Mouse (Mus musculus): ENCODE measurements at regions not wholly inside any gene's neighbourhood (a gene's known extent, or its start where the extent isn't known, plus 50 kb on each side); places are given as distances from the start of the nearest gene placed in this dataset.

- no peak for DNase-seq
Measured at GRCm38 (mm10) chr15:52783940-52784339, 1100.8 kb upstream of the Gm7489 start.

- DNase-seq: peak; percentile 7
Measured at GRCm38 (mm10) chr15:52785196-52785595, 1099.5 kb upstream of the Gm7489 start.

DNA sequence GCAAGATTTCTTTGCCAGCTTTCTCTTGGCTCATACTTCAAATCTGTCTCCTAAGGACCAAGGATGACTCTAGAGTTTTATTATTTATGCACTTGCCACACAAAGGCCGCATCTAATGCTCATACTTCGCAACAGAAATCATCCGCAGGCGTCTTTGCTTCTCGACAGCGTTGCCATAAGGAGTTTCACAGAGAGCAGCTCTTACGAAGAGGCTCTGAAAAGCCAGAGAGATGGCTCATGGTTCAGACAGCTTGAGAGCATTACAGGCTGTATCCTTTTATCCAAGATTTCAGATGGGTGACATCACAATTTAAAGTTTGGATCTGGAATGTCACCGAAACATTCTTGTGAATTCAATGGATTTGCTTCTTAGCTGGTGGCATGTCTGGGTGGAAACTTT lies 1098.7 kb upstream of the Gm7489 start:
- DNase-seq: peak; percentile 10

GRCm38 (mm10) chr15:52805479-52806199 lies 1079.1 kb upstream of the Gm7489 start:
- no peak for DNase-seq

DNA sequence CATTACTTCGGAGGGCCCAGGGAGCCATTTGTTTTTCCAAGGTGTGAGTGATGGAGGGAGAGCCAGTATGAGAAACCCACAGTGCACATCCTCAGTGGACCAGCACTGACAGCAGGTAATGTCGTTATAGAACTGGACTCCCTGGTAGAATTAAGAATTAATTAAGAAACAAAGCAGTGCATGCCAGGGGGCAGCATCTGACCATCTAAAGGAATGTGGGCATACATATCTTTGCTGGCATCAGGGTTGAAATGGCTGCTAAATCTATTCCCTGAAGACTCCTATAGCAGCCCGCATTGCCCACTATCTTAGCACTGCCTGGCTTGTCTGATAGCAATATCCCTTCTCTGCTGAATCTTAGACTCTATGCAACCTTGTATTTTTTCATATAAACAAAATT lies 1076.1 kb upstream of the Gm7489 start:
- DNase-seq: peak; percentile 22

DNA sequence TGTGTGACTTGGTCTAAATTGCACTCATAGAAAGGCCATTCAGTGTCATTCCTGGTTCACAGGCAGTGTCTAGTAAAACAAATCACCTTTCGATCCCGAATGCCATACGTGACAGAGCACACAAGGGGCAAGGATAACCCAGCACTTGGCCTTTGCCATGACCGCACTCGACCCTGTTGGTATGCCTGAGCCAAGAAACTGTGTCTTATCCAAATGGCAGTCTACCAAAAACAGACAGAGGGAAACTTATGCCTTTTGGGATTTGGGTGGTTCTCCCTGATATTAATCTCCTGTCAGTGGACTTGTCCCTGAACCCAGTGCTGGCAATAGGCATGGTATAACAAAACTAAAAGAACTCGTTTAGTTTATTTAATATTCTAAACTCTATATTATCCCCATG lies 1063.9 kb upstream of the Gm7489 start:
- peak; percentile 56 for DNase-seq

GRCm38 (mm10) chr15:52836896-52837295 lies 1047.8 kb upstream of the Gm7489 start:
- DNase-seq: no peak

DNA sequence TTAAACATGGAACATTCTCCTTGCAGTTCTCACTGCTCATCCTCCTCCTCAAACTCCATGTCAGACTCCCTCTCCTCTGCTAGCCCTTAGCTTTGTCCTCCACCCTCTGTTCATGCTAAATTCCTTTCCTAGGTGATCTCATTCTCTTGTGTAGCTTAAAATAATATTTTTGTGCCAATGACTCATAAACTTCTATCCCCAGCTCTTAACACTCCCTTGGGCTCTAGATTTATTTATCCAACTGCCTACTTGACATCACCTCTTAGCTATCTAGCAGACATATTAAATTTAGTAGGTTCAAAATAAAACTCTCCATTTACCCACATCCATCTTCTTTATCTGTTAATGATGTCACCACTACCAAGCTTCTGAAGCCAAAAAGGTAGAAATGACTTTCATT lies 1036.6 kb upstream of the Gm7489 start:
- DNase-seq: no peak

- no peak for DNase-seq
Measured at GRCm38 (mm10) chr15:52858682-52859081, 1026.0 kb upstream of the Gm7489 start.

DNA sequence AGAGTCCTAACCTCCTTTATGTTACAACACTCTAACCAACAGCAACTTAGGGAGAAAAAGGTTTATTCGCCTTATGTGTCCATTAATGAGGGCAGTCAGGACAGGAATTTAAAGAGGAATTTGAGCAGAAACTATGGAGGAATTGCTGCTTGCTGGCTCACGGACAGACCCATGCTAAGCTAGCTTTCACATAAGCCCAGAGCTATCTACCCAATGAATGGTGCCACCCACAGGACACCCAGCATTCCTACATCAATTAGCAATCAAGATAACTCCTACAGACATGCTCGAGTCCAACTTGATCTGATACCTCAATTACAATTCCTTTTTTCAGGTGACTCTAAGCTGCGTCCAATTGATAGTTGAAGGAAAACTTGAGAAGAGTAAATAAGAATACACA lies 1021.2 kb upstream of the Gm7489 start:
- no peak for DNase-seq

DNA sequence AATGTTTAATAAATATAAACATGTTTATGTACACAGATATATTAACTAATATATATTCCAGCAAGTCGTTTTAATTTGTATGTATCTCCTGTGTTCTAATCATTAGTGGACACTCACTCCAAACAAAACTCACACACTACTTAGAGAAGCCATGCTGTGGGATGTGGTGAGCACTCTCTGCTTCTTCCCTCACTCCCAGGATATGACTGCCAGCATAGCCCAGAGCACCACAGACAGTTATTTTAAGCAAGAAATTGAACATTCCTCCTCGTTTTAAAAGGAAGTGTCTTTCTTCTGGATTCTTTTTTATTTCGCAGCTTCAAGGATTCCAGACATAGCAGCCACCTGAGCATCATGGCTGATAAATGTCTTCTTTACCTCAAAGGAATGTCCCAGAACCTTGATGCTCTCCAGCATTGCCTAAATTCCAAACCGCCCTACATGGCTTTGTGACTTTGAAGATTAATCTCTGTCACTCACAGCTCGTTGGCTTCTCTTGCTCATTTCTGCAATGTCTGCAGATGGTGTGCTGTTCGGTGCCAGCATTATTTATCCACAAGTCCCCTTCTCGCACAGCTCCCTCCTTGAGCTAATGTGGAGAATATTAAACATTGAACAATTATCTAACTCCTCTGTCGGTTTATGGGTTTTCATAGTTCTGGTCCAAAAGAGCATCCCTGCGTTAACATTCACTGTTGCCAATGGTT lies 992.3 kb upstream of the Gm7489 start:
- DNase-seq: no peak

DNA sequence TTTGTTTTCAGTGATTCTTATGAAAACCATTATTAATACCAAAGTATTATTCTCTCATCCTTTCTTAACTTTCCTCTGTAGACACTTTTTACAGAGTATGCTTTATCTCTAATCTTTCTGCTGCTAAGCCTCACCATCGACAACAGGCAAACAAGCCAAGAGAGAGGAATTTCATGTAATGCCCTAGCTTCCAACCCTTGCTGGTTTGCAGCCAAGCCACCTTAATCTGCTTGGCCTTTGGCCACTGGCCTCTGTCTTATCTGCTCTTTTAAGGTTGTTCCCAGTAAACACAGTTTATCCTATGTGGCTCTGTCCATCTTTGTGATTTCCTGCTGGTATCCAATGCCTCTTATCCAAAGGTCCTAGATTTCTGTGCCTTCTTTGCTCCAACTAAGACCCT lies 986.6 kb upstream of the Gm7489 start:
- DNase-seq: peak; percentile 18

DNA sequence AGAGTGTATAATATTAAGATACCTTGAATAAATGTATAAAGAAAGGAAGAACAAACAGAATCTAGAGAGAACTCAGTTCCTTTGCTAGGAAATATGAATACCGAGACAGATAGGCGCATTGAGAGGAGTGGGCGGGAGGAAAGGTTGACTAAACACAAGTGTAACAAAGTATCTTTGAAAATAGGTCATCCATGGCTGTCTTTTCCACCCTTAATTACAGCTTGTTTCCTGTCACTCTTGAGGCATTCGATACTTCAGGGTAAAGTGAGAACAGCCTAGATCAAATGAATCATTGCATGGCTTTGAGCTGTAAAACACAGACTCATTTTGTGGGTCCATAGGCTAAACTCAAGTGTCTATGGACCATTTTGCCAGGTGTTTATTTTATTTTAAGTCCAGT lies 985.3 kb upstream of the Gm7489 start:
- no peak for DNase-seq

- no peak for DNase-seq
Measured at GRCm38 (mm10) chr15:52899822-52900221, 984.9 kb upstream of the Gm7489 start.

DNA sequence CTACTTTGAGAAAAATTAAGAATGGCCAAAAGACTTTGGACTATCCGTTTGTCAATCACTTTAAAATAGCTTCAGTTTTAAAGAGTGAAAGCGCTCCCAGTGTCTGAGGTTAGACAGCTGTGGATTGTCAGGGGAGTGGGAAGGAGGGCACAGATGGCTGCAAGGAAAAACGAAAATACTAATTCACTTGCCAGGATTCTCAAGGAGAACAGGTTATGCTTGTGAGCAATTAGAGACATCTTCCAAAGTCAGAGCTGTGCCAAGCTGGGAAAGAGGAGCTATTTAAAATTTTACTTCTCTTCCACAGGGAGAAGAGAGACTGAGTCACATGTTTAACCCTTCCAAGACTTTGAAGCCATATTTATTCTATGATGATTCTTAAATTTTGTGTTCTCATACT lies 979.5 kb upstream of the Gm7489 start:
- no peak for DNase-seq

DNA sequence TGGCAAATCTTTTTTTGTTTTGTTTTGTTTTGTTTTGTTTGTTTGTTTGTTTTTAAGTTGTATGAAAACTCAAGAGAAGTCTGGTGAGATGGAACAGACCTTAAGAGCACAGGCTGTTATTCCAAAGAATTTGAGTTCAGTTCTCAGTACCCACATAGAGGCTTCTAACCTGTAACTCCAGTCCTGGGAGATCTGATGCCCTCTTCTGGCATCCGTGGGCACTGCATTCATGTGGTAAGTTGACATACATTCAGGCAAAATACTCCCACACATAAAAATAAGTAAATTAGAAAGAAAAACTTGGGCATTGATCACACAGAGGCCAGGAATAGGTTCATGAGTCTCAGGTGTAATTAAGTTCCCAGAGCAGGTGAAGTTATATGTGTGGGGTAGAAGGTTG lies 977.5 kb upstream of the Gm7489 start:
- no peak for DNase-seq

DNA sequence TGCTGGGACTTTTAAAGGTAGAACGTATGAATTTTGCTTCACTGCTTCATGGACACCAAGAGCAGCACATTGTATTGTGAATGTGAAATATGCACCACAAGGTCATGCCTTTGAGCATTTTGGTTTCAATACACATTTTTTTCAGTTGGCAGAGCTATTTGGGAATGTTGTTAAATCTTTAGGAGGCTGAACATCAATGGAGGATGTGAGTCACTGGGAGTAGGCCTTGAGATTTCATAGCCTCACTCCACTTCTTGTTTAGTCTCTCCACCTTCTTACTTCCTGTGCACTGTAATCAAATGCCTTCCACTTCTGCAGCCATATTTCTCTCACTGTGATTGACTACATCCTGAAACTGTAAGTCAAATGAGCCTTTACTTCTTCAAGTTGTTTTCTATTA lies 962.4 kb upstream of the Gm7489 start:
- no peak for DNase-seq

- DNase-seq: peak; percentile 50
Measured at GRCm38 (mm10) chr15:52928408-52928807, 956.3 kb upstream of the Gm7489 start.

DNA sequence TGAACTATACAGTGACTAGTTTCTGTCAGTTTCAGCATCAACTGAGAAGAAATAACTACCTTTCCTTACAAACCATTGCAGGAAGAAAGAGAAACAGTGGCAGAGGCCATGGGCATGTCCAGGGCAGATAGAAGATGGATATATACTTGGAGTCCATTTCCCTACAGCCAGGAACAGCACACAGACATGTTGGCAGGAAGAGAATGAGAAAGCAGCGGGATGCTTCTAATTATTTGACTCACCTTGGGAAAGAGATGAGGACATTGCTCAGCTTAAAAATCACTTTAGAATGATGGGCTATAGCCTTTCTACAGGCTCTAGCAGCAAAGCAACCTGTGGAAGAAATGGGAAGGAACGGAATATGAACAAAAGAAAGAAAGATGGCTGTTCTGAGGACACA lies 947.6 kb upstream of the Gm7489 start:
- DNase-seq: no peak

- DNase-seq: no peak
Measured at GRCm38 (mm10) chr15:52944592-52944991, 940.1 kb upstream of the Gm7489 start.

- DNase-seq: peak; percentile 24
Measured at GRCm38 (mm10) chr15:52948196-52948595, 936.5 kb upstream of the Gm7489 start.

DNA sequence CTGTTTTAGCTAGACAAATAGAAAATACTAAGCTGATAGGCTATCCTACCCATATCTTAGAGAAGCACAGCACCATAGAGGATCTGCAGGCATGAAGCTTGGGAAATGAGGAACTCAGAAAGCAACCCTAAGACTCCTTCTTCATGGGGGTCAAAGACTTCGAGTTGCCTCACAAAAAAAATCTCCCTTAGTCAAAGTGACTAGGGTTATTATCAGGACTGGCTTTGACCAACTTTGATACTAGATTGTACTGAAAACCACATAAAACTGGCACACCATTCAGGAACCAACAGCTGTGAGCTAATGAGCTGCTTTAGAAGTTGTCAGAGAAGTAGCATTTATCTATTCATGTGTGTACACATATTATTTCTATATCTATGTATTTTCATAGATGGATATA lies 931.2 kb upstream of the Gm7489 start:
- no peak for DNase-seq

DNA sequence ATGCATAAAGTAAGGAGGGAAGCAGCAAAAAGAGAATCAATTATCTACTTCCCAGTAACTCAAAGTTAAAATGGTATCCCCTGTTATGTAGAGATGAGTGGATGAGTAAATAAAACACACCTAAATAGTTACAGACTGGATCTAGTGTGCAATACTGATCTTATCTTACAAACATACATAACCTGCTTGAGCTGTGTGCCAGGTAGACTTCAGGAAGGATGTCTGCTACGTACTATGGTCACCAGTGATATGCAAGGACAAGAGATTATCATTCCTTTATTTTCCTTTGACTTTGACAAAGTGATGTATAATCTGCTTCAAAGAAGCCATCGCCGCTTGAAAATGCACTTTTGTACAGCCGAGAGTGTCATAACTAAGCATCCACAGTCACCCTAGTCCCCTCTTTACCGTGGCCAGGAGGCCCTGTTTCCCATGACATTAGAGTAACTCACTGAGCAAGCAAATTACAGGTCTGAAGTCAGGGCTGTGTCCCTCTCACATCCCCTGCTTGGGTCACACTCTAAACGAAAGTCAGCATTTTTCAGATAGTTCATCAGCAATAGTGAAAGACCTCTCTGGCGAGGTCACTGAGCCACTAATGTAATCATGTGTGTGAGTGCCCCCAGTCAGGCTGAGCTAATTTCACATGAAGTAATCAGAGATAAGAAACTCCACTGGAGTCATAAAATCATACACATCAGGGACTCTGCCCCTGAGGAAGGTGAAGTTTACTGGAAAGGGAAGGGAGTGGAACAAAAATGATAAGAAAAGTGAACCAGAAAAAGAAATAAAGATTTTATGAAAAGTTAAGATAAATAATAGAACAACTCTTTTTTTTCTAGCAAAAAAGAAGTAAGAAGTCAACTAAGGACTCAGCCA lies 929.8 kb upstream of the Gm7489 start:
- no peak for DNase-seq

Measured in adrenal gland, postnatal 10 days (tissue).